Mouse (Mus musculus): ENCODE results near the gene Ddr1.

Gene Ddr1

DNA sequence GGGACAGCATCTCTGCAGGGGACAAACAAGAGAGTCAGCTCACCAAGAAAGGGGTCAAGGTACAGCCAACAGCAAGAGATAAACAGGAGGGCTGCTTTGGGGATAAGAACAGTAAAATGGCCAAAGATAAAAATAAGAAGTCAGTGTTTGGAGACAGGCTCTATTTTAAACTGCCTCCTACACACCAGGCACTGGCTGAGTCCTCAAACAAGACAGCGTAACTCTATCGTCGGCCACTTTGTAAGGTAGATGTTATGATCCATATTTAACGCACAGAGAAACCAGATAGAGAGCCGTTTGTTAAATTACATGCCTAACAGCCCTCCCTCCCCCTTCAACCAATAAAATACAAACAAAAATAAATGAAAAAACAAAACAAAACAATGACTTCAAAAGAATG lies 10.5 kb downstream of the Ddr1 start:
- DNase-seq (ENCODE audit: low spot score in 2 of 2) = no peak

DNA sequence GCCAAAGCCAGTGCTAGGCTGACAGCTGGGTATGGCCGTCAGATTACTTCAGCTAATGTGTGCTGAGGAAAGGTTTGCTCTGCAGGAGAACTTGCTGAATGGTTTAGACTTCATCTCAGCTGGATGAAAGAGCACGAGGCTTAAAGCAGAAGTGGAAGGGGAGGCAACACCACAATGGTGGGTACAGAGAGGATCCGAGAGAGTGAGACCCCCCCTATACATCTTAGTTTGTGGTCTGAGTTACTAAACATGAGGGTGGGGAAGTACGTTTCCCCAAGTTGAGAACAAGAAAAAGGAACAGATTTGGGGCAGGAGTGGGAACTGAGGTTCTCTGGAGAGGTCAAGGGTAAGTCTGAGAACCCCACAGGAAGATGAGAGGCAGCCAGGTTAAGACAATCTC lies 12.1 kb downstream of the Ddr1 start:
- no peak for DNase-seq (ENCODE audit: low spot score in 2 of 2)

DNA sequence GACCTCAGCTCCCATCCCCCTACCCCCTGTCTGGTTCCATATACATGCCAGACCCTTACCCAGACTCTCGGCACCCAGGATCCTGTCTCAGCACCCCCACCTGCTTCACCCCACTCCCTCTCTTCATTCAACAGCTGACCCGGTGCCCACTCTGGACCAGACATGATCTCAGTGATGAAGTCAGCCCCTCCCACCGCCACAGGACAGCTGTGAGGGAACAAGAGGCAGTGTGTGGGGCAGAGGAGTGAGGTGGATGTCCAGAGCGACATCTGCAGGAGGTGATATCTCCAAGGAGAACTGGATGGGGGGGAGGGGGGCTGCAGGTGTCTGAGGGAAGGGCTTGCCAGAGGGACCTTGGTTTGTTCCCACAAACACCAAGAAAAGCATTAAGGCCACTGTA lies 12.6 kb downstream of the Ddr1 start:
- DNase-seq (ENCODE audit: low spot score in 2 of 2) = no peak

DNA sequence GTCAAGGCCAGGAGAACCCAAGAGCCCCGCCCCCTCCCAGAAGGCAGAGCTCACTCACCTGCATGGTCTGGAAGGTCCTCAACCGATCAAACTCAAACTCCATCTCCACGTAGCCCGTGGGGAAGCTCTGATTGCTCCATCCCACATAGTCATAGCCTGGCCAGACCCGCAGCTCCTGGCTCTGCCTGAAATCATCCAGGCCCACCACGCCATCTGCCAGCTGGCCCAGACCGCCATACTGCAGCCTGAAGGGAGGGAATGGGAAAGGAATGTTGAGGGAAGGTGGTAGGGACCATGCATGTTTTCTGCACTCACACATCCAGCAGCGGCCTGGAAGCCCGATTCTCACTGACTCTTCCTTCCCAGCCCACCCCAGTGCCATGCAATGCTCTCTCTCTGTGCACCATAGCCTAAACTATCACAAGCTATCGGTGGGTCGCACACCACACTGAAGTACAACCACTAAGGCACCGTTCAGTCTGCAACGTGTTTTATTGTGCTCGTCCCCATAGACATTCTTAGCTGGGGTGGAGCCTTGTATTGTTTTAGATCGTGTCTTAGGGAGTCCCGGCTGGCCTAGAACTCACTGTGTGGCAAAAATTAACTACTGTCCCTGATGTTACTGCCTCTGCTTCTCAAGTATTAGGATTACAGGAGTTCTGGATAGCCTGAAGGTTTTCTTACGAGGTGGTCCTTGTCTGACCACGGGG lies 14.3 kb downstream of the Ddr1 start:
- no peak for DNase-seq (ENCODE audit: low spot score in 2 of 2)

DNA sequence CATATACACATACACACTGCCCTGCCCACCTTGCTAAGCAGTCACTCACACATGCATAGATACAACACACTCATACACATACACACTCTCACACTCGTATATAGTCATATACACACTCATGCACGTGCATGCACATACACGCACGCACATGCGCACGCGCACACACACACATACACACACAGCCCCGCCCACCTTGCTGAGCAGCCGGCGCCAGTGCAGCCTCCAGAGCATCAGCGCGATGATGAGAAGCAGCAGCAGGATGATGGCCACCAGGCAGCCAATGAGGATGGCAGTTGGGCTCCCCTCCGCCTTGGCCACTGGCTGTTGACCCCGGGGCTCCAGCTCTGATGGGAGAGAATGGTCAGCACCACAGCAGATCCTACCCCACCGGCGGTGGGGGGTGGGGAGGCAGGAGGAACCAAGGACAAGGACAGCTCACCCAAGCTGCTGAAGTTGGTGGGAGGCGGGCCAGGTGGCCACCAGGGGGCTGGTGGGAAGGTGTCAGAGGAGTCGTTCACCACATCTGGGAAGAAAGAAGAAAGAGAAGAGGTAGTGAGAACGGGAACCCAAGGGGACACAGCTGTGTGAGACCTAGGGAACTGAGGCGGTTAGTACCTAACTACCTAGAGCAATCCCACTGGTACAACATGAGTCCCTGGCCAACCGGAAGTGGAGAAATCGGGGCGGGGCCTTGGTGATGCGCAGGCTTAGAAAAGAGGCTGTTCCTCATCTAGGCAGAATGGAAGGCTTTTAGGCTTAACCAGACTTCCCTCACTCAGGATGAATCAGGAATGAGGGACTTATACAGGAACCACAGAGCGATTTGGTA lies 15.9 kb downstream of the Ddr1 start:
- no peak for DNase-seq (ENCODE audit: low spot score in 2 of 2)

DNA sequence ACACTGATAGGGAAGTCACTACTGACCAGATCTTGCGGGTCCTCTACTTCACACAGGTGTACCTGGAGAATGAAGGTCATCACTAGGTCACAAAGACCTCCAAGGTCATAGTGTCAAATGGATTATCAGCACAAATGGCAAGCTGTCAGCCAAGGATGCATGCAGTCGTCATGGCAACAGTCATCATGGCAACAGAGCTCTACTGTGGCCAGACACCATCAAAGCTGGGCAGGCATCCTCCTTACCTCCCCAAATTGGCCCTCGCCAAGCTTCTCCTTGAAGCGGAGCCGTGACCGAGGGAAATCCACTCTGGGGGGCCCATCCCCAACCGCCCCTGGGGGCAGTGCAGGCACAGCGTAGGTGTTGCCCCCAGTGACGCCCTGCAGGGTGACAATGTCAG lies 19.4 kb downstream of the Ddr1 start:
- no peak for DNase-seq (ENCODE audit: low spot score in 2 of 2)

DNA sequence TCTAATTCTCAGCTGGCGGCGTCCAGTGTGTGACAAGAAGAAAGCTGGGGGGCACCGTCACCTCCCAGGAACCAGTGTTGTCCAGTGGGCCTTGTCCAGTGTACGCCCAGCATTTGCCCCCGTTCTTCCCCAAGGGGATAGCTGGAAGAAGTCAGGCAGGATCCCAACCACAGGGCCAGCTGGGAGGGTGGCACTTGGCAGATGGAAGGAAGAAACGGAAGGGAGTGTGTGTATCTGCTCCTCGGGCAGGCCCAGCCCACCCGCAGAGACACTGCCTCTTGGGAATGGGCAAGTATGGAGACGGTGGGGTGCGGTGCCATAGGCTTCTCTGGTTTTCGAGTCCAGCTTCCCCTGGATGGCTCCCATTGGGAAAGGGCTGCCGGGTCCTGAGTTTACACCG lies 22.4 kb downstream of the Ddr1 start:
- DNase-seq (ENCODE audit: low spot score in 2 of 2) = no peak

DNA sequence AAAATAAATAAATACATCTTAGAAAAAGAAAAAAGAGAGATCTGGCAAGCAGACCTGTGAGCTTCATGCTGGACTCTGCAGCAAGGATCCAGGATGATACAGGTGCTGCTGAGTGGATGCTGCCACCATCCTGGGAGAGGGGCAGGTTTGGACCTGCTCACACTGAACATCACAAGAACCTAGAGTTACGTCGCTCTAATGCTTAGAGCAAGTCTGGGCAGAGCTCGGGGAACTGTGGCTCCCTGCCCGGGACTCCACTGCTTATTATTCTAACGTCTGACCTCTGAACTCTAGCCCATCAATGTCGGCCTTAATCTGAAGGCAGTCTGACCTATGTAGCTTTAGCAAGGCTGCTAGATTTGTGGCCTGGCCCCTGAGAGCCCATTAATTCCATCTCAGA lies 23.8 kb downstream of the Ddr1 start:
- DNase-seq (ENCODE audit: low spot score in 2 of 2) = no peak

DNA sequence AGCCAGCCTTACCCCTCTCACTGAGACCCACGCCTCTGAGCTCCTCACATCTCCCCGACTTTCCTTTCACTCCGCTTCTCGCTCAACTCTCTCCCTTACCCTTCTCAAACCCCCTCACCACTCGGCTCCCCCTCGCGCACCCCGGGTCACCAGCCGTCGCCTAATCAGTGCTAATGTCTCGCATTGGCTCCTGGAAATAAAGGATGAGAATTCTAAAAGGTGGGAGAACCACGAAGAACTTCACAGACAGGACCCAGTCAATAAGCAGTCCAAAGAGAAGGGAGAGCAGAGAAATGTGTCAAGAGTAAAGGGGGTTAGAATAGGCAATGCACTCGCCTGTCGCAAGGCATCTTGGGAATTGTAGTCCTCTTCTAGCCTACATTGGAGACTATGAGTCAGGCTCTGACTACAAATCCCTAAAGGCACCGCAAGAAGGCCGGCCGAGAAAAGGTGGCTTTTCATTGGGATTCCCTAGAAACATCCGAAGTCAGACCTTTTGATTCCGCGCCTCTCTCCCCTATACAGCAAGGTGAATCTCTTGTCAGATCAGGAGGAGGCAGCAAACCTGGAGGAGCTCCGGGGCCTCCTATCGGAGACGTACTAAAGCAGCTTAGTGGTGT lies 30.9 kb downstream of the Ddr1 start, which contains the start of gene Gtf2h4:
TSS of gene Gtf2h4 (minus strand) at position 324 of the 620 bp plus-strand sequence.
- peak; percentile 64 to 84 for DNase-seq (ENCODE audit: low spot score in 2 of 2)

DNA sequence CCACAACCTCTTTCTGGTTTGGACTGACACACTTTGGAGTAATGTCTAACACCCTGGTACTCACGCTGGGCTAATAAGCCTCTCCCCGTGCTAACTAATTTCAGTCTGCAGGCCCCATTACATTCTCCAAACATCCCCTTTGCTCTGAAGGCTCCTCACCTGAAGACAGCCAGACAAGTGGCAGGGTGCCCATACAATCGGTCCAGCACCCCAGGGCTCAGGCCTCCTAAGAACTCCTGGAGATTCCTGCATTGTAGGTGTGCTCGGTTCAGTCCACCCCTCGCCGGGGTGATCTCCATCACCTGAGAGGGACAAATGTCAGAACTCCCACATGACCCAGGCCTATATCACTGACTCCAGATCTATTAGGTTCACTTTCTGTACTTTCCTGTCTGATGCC lies 31.9 kb downstream of the Ddr1 start:
- no peak for DNase-seq (ENCODE audit: low spot score in 2 of 2)

DNA sequence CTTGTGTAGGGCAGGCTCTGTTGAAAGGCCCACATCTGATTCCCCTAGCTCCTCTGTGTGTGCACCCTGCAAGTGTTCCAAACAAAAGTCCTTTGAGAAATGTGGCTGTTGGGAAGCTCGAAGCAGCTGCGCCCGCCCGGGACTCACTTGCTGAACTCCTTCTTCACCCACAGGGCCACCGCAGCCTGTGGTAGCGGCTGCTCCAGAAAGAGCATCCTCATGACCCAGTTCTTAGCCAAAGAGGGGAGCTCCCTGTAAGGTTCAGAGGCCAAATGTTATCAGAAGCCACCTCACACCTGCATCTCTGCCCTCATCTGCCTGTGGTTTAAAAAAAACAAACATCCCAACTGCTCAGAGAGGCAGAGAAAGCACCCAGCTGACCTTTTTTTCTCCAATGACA lies 32.6 kb downstream of the Ddr1 start:
- no peak for DNase-seq (ENCODE audit: low spot score in 2 of 2)

DNA sequence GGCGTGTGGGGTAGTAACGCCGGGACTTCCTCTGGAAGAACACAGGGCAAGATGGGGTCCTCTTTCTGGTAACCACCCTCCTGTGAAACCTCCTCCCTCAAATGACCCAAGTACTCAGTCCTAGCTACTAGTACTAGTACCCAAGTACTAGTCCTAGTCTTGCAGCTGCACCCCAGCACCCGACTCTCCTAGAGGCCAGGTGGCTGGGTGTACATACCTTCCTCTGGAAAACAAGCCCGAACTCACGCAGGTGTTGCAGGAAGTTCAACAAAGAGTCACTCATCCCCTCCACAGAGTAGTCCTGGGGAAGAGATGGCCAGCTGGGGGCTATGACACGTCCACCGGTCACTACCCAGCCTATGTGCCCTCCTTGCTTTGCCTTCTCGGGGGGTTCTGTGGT lies 34.7 kb downstream of the Ddr1 start:
- DNase-seq (ENCODE audit: low spot score in 2 of 2) = no peak

DNA sequence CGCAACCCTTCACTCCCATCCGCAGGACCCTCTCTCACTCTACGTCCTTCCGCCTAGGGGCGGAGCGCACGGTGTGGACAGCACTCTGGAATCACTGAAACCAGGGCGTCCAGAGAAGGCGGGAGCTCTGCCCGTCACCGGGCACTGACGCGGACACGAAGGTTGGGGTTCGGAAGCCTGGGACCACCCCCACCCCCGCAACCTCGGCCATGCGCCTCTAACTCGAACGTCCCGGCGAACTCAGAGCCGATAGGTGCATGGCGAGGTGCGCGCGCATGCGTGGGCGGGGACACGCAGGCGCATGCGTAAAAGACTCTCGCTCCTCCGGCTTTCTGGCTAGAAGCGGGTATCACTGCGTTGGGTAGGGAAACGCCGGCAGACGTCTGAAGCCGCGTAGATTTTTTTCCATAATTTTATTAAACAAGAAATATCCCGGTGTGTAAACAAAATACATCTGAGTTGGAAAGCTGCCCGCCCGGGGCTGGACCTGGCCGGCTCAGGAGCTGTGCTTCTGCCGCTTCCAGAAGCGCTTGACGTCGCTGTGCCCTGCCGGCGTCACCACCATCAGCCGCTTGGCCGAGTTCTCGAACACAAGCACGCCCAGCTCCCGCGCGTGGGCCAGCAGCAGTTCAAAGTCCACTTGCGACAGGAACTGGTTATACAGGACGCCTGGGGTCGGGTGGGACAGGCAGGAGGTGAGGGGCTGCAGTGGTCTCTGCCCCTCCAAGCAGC lies 36.9 kb downstream of the Ddr1 start, which contains the start of gene Vars2:
TSS of gene Vars2 (minus strand) at position 259 of the 732 bp plus-strand sequence.
- DNase-seq (ENCODE audit: low spot score in 2 of 2) = peak; percentile 96 to 99

DNA sequence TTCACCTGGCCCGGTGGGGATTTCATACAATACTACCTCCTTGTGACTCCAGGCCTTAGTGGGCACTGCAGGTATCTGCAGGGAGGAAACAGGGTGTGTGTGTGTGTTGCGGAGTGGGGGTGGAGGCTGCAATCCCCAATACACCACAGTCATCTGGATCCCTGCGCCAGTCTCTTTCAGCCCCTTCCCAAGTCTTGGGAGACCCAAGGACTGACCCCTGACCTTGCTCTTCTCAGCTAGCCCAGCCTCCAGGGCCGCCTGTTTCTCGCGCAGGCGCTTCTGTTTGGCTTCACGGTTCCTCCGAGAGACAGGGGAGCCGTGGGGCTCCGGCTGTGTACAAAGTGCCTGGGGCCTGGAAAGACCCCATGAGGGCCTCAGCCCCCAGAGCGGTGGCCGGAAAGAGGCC lies 37.6 kb downstream of the Ddr1 start:
- DNase-seq (ENCODE audit: low spot score in 2 of 2) = peak in 1 of 2 experiments; percentile 38

DNA sequence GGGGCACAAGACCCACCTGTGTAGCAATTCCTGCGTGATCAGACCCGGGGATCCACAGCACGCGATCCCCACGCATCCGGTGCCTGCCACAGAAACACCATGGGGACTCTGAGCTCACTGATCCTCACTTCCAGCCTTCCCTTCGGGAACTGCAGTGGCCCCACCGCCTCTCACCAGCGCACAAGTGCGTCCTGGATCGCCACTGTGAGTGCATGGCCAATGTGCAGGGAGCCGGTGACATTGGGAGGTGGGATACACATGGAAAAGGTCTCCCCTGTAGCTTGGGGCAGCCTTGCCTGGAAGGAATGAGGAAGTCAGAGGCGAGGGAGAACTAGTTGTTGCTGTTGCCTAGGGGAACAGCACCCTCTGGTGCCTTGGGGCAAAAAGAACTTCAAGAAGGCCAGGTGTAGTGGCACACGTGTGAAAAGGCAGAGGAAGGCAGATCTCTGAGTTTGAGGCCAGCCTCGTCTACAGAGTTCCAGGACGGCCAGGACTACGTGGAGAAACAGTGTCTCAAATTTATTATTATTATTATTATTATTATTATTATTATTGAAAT lies 38.4 kb downstream of the Ddr1 start:
- DNase-seq (ENCODE audit: low spot score in 2 of 2) = no peak

DNA sequence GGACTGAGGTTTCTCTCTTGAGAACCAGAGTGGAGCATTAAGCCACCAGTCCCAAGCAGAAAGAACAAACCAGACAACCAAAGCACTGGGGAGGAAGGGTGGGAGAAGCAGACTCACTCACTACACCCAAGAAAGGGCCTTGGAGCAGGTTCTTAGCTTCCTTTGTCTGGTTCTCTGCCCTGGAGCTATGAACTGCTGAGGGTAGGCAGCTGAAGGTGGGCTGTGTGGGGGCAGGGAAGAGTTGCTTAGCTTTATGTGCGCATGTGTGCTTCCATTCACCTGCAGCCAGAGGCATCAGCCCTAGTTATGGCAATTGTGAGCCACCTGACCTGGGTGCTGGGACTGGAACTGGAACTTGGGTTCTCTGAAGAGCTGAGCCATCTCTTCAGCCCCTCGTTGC lies 51.3 kb downstream of the Ddr1 start:
- no peak for DNase-seq (ENCODE audit: low spot score in 2 of 2)

DNA sequence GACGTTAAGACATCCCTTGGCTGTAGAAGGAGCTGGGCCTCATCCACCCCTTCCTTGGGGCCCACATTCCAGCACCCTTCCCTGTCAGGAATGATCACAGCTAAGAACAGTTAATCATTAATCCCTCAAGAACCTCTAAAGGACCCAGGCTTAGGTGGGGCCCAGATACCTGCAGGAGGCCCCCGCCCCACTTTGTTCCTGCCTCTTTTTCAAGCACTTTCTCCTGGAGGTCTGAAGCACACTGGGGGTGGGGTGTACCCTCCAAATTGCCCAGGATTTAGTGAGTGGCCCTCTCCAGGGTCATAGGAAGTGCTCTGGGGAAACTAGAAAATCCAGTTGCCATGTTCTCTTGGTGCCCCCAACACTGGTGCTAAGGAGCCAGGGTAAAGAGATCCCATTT lies 55.0 kb downstream of the Ddr1 start:
- no peak for DNase-seq (ENCODE audit: low spot score in 2 of 2)

DNA sequence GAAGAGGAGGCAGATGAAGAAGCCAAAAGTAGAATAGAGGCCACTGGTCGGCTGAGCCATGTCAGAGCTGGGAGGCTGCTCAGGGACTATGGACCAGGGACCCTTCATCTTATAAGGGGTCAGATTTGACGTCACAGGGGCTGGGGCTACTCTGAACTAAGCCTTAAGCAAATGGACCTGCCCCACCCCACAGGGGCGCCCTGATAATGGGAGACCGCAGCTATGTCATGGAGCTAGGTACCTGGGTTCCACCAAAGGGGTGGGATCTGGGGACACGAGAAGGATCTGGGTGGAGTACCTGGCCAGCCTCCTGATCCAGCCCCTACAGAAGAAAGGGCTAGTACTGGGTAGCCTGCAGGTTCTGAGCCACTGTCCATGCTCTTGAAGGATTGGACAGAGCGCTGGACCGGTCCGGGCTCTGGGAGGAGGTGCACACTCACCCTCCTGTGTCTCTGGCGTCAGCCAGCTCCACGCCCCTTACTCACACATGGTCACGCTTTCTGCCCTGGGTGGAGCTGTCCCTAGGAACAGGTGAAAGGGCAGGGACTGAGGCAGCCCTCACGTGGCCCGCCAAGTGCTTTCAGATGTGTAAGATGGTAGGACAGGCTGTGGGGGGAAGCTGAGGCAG lies 60.7 kb downstream of the Ddr1 start, which contains the start of gene Mucl3:
TSS of gene Mucl3 (minus strand) at position 87 of the 628 bp plus-strand sequence.
- no peak for DNase-seq (ENCODE audit: low spot score in 2 of 2)

DNA sequence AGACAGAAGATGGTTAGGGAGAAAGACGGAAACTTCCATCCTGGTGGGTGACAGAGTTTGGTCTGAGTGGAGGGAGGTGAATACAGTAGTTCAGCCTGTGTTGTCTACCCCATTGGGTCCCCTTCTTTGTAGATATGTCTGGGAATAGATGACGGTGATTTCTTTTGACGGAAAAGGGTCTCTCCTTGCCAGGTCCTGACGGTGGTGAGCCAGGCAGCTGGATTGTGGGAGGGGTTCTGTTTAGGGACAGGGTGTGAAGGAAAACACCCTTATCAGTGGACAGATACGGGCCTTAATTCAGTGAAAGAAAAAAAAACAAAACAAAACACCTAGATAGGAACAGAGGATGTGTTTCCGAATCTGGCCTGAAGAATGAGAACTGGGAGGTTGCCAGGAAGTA lies 65.1 kb downstream of the Ddr1 start:
- no peak for DNase-seq (ENCODE audit: low spot score in 2 of 2)

DNA sequence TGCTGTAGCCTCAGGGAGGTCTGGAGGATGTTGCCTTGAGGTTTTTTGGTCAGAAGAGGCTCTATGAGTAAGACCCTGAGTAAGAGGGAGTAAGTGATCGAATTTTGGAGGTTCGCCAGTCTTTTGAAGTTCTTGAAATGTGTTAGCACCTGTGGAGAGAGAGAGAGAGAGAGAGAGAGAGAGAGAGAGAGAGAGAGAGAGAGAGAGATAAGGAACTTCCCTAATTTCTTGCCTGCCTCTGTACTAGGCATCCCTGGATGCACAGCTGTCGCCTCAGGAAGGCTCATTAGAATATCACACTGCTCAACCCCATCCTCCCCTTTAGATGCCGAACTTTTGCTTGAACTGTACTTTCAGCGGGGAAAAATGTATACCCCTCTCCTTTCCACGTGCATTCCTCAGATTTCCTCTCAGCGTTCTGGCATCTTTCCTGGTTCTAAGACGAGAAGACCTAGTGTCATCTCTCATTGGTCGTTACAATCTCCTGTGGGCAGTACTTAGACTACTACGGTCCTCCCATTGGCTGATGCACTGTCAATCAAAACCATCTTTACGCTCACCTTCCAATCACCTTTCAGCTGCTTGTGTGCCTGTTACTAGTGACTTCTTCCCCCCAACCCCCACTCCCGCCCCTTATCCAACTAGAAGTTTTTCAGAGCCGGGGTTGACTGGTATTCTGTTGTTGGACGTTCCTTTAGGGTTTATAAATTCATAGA lies 65.8 kb downstream of the Ddr1 start:
- peak in 1 of 2 experiments; percentile 70 for DNase-seq (ENCODE audit: low spot score in 2 of 2)
